Mouse (Mus musculus): ENCODE data around the gene Utp20.
"Not testable (repeated sequence)": the region's sequence is repeated elsewhere in the genome, so short reads cannot be mapped to it uniquely, and the experiment has no call there.

Utp20 gene

GRCm38 (mm10) chr10:88783135-88783534 is 43.5 kb downstream of the Utp20 start:
- DNase-seq, result not testable (repeated sequence)

GRCm38 (mm10) chr10:88780716-88781115 is 45.9 kb downstream of the Utp20 start:
- no peak for DNase-seq

- no peak for DNase-seq
Observed at GRCm38 (mm10) chr10:88776206-88776605, 50.4 kb downstream of the Utp20 start.

GRCm38 (mm10) chr10:88772965-88773364 is 53.6 kb downstream of the Utp20 start:
- DNase-seq, result not testable (repeated sequence)

- no peak for DNase-seq
Observed at GRCm38 (mm10) chr10:88769676-88770075, 56.9 kb downstream of the Utp20 start.

- no peak for DNase-seq
Observed at GRCm38 (mm10) chr10:88768961-88769360, 57.6 kb downstream of the Utp20 start.

- DNase-seq, result no peak
Observed at GRCm38 (mm10) chr10:88765431-88766142, 61.0 kb downstream of the Utp20 start.

- no peak for DNase-seq
Observed at GRCm38 (mm10) chr10:88761524-88762212, 64.9 kb downstream of the Utp20 start.

- DNase-seq, result no peak
Observed at GRCm38 (mm10) chr10:88741426-88741825, 85.2 kb downstream of the Utp20 start.

- DNase-seq, result peak; percentile 26 to 35
Observed at GRCm38 (mm10) chr10:88740781-88741180, 85.8 kb downstream of the Utp20 start.

GRCm38 (mm10) chr10:88739818-88740217 is 86.8 kb downstream of the Utp20 start:
- no peak for DNase-seq

- not testable (repeated sequence) for DNase-seq
Observed at GRCm38 (mm10) chr10:88739074-88739473, 87.5 kb downstream of the Utp20 start.

- no peak for DNase-seq
Observed at GRCm38 (mm10) chr10:88732309-88732622, 94.3 kb downstream of the Utp20 start.

GRCm38 (mm10) chr10:88731496-88732308 is 94.9 kb downstream of the Utp20 start:
- DNase-seq, result no peak

- DNase-seq, result peak; percentile 91 to 96
Observed at GRCm38 (mm10) chr10:88730571-88731495, 95.8 kb downstream of the Utp20 start, which contains the start of gene Arl1. Gene Arl1 (plus strand): TSS chr10:88730858.

GRCm38 (mm10) chr10:88728166-88728565 is 98.4 kb downstream of the Utp20 start:
- no peak for DNase-seq

GRCm38 (mm10) chr10:88727128-88727527 is 99.5 kb downstream of the Utp20 start:
- DNase-seq, result peak in 1 of 2 experiments; percentile 14

GRCm38 (mm10) chr10:88725343-88725742 is 101.3 kb downstream of the Utp20 start:
- DNase-seq, result no peak

- DNase-seq, result no peak
Observed at GRCm38 (mm10) chr10:88719618-88720017, 107.0 kb downstream of the Utp20 start.

GRCm38 (mm10) chr10:88717756-88718025 is 108.9 kb downstream of the Utp20 start:
- no peak for DNase-seq

GRCm38 (mm10) chr10:88716986-88717755 is 109.4 kb downstream of the Utp20 start:
- DNase-seq, result no peak

GRCm38 (mm10) chr10:88715621-88716020 is 111.0 kb downstream of the Utp20 start:
- no peak for DNase-seq

Measured in cerebellum, adult 18-20 months (tissue).